Mouse (Mus musculus): ENCODE results near the gene Ankdd1b. TPM values are rescaled to one million over a fixed set of nuclear protein-coding genes. Genes with fewer than 3 reads are reported as not detected.

The Ankdd1b gene
- total RNA-seq (2021), result under 1 TPM in 1 of 2 experiments, not detected in 1; 0.31 TPM
- long read RNA-seq, experiment 1, partial matches to known transcripts, result 0 of 2 reads
- long read RNA-seq, experiment 1, other reads (novel, unspliced or antisense), result 2 of 2 reads
- long read RNA-seq, experiment 2, partial matches to known transcripts, result 0 of 3 reads
- long read RNA-seq, experiment 2, other reads (novel, unspliced or antisense), result 3 of 3 reads

DNA sequence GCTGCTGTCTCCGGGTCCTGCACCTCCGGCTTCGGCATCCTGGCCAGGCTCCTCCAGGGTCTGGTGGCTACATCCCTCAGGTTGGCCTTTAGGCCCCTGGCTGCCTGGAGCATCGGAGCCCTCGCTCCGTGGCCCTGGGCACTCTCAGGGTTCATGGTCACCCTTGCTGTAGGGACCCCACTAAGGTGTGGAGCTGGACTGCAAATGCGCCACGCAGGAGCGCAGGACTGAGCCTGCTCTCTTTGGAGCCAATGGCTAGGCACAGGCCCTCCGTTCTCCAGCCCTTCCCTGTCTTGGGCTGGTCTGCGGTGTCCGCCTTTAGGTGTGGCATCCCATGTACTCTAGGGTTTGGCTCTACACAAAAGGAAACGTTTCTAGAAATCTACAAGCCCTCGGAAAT is at the start of gene Ankdd1b:
Gene Ankdd1b, minus strand, starts transcription at position 242 of the 400 bp plus-strand sequence.
- intact Hi-C loops (cut with DNase I), result no loop called here
- no peak for DNase-seq (ENCODE audit: low spot score in 2 of 2)

DNA sequence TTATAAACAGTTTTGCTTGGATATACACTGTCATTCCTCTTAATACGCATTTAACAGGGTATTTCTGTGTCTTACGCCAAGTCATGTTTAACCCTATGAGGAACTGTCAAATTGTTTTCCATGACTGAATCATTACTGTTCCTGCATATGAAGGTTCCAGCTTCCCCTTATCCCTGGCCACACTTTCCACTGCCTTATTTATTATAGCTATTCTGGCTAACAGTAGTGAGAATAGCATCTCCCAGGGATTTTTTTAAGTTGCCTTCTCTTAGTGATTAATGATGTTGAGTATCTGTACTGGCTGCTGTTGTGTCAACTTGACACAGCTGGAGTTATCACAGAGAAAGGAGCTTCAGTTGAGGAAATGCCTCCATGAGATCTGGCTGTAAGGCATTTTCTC is 46.3 kb upstream of the Ankdd1b start:
- intact Hi-C loops (cut with DNase I), result no loop called here
- no peak for DNase-seq (ENCODE audit: low spot score in 2 of 2)

DNA sequence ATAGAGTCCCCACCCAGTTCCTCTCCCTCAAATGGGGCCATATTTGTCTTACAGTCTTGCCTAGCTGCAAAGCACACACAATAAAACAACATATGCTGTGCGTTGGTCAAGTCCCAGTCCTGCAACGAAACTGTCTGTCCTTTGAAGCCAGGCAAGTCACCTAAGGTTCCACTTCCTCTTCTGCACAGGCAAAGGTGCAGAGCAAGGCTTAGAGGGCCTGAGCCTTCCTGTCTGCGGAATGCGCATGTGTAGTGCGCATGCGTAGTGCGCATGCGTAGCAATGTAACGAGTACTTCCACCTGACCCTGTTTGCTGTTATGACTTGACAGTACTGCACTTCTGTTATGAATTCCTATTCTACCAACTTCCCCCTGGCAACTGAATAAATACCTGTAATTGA is 45.3 kb upstream of the Ankdd1b start:
- no peak for DNase-seq (ENCODE audit: low spot score in 2 of 2)
- intact Hi-C loops (cut with DNase I), result no loop called here

DNA sequence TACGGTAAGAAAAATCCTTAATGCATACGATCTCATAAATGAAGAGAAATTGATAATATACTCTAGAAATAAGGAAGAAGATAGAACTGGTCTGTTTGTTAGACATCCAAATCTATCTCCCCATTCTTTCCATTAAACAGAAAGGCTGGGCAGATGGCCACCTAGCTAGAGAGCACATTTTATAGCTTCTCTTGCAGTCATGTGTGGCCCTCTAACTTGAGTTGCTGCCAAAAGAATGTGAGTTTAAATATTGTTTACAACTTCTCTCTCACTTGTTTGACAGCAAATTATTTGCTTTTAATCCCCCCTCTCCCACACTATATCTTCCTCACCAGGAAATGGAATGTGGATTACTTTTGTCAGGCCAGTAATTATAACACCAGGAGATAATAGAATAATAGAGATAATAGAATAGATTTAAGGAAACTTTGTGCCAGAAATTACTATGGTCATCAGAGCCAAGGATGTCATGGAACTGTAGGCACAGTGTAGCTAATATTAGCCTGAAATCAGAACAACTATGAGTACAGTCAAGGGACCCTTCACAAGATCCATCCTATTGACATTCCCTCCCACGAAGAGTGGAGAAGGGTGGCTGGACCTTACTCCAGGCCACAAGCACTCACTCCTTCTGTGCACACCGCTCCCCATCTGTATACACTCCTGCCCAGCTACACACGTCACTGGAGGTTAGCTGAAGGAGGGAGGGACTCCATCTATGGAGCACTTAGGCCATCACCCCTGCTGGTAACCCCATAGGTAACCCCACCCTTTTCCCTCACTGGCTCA is 43.4 kb upstream of the Ankdd1b start:
- intact Hi-C loops (cut with DNase I), result no loop called here
- DNase-seq (ENCODE audit: low spot score in 2 of 2), result no peak

DNA sequence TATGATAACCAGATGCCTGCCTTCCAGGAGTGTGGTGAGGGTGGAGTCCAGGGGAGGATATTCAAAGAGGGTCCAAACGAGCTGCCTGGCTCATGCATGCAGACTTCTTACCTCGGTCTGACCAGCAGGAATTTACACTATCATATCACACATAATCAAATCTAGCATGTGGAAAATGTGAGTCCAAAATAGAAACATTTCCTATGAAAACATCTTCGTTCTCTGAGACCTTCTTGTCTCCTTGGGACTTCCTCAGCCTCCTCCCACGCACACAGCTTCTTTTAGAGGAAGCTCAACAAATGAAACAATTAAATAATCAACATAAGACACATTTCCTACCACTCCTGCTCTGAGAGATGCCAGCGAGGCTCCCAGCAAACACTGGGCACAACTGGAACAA is 40.9 kb upstream of the Ankdd1b start:
- intact Hi-C loops (cut with DNase I), result no loop called here
- no peak for DNase-seq (ENCODE audit: low spot score in 2 of 2)

DNA sequence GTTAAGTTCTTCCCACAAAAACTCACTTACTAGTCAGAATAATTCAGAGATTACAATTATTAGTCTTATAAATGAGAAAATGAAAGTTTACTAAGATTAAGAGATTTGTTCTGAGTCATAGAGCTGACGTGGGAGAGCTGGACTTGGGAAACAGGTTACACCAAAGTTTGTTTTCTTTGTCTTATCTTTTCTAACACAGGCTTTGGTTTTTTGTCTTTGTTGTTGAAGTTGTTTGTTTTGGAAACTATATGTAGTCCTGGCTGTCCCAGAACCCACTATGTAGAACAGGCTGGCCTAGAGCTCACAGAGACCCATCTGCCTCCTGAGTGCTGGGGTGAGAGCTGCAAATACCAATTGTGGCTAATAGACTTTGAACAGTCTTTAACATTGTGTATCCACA is 40.3 kb upstream of the Ankdd1b start:
- intact Hi-C loops (cut with DNase I), result no loop called here
- no peak for DNase-seq (ENCODE audit: low spot score in 2 of 2)

DNA sequence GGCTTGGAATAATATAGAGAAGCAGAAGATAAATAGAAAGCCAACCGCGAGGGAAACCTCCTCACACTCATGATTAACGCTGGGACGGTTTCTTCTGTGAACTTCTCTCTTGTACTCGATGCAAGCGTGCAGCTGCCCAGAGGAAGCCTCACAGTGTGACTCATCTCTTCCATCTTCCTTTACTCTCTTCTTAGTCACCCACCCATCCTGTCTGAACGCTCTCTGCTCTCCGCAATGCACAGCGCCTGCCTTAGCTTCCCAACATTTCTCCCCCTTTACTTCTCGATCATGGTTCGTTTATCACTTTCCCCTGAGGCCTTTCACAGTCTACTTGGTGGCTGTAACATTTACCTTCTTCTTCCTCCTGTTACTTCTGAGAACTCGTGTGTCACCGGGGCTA is 39.6 kb upstream of the Ankdd1b start:
- DNase-seq (ENCODE audit: low spot score in 2 of 2), result peak in 1 of 2 experiments; percentile 6
- intact Hi-C loops (cut with DNase I), result no loop called here

DNA sequence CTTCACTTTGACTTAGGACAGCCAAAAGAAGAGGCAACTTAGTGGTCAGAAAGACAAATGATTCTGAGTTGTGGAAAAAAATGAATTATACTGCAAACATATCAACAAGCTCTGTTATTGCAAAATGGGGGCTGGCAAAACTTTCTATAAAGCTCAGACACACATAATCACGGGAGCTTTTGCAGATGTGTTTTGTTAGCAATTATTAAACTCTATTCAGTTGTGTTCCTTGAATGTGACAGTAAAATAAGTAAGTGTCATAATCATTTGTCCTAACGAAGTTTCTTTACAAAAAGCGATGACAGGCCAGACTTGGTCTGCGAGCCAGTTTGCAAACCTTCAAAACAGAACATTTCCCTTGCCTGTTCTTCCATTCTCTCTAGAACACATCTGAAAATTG is 36.5 kb upstream of the Ankdd1b start:
- intact Hi-C loops (cut with DNase I), result no loop called here
- DNase-seq (ENCODE audit: low spot score in 2 of 2), result no peak

DNA sequence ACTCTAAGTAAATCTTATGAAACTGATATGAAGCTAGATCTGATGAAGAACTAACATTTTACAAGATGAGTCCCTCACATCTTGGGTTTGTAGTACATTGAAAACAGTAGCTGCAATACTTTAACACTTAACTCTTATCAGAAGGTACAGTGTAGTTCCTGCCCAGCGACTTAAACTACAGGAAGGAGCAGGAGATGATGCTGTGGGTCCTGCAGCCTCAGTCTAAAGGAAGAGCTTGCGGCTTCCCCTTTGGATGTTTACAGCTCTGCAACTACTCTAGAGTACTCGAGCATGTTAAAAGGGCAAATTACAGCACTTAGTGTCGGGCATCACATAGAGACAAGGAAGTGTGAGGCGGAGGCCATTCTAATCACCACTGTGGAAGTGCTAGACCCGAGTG is 35.3 kb upstream of the Ankdd1b start:
- DNase-seq (ENCODE audit: low spot score in 2 of 2), result no peak
- intact Hi-C loops (cut with DNase I), result no loop called here

DNA sequence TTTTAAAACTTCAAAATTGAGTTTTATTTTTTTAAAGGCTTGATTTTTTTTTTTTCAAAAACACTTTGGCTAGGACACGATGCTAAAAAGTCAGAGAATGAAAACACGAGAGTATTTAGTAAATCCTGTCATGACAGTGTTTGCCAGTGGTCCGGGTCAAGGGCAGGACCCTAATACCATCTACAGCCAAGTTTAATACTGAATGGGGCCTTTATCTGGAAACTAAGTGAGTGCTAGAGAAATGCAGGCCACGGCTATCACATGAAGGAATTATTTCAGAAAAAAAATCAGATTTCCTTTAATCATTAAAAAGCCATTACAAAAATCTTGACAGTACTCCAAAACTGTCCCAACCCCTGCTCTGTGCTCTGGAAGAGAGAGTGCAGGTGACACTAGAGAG is 34.7 kb upstream of the Ankdd1b start:
- intact Hi-C loops (cut with DNase I), result no loop called here
- no peak for DNase-seq (ENCODE audit: low spot score in 2 of 2)

DNA sequence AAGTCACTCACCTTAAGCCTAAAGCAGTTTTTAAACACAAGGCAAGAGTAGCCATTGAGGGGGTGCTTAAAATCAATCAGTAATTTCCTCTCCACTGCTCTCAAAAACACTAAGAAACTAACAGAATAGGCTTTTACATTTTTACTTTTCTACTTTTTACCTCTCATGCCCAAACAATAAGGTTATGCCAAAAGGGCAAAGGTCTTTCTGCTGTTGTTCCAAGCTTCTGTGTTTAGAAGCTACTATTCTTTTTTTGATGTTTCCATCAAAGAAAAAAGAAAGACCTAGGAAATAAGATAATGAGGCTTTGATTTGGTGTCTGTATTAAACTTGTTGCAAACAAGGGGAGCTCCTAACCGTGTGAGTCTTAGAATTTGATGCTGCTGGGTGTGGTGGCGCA is 28.9 kb upstream of the Ankdd1b start:
- intact Hi-C loops (cut with DNase I), result no loop called here
- no peak for DNase-seq (ENCODE audit: low spot score in 2 of 2)

DNA sequence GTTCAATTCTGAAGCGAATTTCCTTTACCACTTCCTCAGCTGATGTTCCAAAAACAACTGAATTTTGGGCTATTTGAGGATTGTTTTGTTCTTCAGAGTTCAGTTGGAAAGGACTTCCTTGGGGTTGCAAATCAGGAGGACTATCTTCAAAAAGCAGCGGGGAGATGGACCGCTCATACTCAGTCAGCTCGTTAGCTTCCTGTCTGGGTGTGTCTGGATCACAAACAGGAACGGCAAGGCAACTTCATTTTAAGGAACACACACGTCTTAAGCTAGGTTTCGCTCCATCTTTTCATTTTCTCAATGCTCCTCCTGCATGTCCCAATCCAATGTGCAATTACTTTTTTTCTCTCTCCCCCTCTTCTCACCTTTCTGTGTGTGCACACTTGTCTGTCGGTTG is 25.6 kb upstream of the Ankdd1b start:
- intact Hi-C loops (cut with DNase I), result no loop called here
- DNase-seq (ENCODE audit: low spot score in 2 of 2), result no peak

DNA sequence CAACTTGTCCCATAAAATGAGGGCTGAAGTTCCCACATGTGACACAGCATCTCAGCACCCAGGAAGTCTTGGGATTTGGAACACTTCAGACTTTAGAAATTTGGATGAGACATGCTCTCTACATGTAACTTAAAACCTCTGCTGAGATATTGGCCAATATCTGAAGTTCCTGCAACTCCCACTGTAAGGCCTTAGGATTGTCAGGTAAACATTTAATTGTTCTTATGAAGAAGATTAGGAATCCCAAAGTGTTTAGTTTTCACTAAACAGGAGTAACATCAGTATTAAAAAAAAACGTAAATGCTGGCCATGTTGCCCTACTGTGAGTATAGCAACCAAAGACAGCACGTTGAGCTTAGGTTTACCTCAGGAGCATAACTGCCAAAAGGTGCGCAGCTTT is 19.4 kb upstream of the Ankdd1b start, which contains the start of gene Gm17622:
Gene Gm17622, plus strand, starts transcription at position 301 of the 400 bp plus-strand sequence.
- intact Hi-C loops (cut with DNase I), result no loop called here

DNA sequence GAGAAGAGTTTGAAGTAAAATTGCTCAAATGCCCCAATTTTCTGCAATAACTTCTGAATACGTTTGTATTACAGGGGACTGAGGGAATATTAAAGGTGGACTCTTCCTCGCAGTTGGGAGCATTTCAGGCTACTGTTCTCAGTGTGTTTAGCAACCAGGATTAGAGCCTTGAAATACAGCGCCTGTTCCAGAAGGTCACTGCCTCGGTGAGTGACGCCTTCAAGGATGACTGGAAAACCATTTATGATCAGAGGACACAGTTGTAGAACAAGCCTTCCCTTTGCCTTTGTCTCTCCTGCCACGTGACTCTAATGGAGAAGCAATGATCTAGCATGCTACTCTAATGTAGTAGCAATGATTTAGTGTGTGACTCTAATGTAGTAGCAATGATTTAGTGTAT is 17.0 kb upstream of the Ankdd1b start:
- DNase-seq (ENCODE audit: low spot score in 2 of 2), result no peak
- intact Hi-C loops (cut with DNase I), result no loop called here

More for the DNA sequence above, 19.4 kb upstream of the Ankdd1b start, which contains the start of gene Gm17622:
- no peak for DNase-seq (ENCODE audit: low spot score in 2 of 2)

DNA sequence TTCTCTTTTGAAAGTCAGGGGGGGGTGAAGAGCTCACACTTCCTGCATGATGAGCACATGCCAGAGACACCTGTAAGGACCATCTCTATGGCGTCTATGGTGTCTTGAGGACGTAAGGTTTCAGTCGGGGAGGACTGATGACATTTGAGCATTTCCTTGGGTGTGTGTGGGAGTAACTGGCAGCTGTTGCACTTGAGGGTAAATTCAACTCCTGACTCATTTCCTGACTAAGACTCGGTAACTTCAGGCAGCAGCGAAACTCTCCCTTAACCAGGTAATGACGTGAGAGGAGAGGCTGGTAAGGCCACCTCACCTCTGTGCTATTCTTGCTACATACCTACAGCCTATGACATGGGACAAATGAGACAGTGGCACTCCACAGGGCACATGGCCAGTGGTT is 16.2 kb upstream of the Ankdd1b start:
- intact Hi-C loops (cut with DNase I), result no loop called here
- DNase-seq (ENCODE audit: low spot score in 2 of 2), result no peak

DNA sequence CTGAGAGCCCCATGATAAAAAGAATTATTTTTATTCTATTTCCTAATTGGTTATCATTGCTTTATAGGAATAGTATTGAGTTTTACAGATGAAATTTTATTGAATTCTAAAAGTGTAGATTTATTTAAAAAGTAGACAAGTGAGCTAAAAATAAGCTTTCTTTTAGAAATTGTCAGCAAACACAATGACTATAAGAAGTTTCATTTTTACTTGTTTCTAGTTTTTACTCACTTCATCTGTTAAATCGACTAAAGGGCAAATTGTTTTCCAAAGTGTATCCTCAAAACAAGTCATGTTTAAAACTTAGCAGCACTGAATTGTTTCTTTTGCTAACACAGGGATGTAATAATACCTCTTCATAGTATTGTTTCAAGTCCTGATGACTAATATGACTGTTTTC is 8.0 kb upstream of the Ankdd1b start:
- intact Hi-C loops (cut with DNase I), result no loop called here
- no peak for DNase-seq (ENCODE audit: low spot score in 2 of 2)

DNA sequence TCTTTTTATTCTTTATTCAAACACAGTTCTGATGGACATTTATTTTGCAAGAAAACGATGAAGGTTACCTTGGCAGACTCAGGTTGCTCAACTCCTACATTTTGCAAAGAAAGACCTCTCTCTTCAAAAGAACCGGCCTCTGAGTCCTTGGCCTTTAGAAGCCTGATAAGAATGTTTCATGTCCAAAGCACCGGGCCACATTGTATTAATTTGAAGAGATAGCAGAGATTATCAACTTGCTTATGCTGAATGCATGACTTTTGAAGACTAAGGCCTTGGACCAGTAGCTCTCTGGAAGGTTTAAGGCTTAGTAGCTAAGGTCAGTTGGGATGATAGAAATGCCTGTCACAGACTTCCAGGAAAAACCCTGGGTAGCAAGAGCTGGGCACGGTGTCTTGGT is 6.2 kb upstream of the Ankdd1b start:
- intact Hi-C loops (cut with DNase I), result no loop called here
- DNase-seq (ENCODE audit: low spot score in 2 of 2), result no peak

DNA sequence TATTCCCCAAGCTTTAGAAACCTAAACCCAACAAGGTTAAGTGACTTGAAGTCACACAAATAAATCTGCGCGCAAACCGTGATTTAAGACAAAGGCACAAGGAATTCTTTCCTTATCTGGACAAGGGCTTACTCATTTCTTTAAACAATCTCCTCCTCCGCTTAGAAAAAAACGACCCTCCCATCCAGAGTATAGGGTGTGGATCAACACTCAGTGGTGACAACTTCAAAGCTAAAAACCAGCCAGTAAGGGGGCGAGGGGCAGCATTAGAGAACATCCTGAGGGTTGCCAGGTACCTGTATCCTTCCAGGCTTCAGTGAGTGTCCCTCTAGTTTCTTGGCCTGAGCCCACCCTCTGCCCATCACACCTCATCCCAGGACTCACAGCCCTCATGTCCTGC is 442 bp downstream of the Ankdd1b start:
- intact Hi-C loops (cut with DNase I), result no loop called here
- DNase-seq (ENCODE audit: low spot score in 2 of 2), result no peak

DNA sequence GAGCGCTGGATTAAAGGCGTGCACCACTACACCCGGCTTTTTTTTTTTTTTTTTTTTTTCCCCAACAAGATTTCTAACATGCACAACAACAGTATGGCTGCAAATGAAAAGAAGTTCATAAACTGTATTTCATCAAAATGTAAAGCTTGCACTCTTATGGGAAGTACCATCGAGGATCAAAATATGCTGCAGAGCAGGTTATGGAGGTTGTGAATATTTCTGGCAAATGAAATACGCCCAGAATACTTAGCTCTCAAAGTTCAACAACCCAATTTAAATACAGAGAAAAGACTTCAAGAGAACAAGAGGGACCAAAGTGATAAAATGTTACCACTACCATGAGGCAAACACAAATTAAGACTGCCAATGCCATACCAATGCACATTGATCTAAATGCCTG is 2.3 kb downstream of the Ankdd1b start:
- DNase-seq (ENCODE audit: low spot score in 2 of 2), result no peak
- intact Hi-C loops (cut with DNase I), result no loop called here

DNA sequence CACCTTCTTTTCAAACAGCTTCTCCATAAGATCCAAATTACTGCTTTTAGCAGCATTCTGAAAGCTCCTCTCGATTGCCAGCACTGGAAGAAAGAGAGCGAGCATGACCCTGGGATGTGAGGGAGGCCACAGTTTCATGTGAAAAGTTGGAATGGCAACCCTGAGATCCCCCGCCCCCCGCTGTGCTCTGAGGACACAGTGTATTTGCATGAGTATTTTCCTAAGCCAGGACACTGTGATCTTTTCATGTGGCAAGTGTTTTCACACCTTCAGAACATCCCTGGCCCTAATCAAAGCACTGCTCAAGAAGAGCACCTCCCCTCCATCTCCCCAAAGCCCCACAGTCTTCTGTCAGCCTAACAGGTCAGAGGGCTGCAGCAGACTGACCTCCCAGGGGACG is 5.7 kb downstream of the Ankdd1b start:
- DNase-seq (ENCODE audit: low spot score in 2 of 2), result no peak
- intact Hi-C loops (cut with DNase I), result no loop called here

DNA sequence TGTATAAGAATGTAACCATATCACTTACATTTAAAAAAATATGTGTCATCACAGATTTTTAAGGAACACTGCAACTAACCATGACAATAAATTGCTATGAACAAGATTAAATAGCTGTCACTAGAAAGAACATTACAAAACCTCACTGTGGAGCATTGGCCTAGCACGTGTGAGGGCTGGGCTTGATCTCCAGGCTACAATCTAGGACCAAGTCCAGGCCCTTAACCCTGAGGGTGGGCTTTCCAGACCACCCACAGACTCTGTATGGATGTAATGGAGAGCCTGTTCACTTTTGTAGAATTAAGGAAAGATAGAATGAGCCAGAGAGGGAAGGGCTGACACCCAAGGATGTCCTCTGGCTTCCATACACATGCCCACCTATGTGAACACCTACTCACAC is 8.4 kb downstream of the Ankdd1b start:
- intact Hi-C loops (cut with DNase I), result no loop called here
- no peak for DNase-seq (ENCODE audit: low spot score in 2 of 2)
